Mouse (Mus musculus): ENCODE results near the gene Ncoa1. TPM values are rescaled to one million over a fixed set of nuclear protein-coding genes. Genes with fewer than 3 reads are reported as not detected.

The Ncoa1 gene
- polyA plus RNA-seq, 1 experiment from 2014 or later, result 14.6 TPM

DNA sequence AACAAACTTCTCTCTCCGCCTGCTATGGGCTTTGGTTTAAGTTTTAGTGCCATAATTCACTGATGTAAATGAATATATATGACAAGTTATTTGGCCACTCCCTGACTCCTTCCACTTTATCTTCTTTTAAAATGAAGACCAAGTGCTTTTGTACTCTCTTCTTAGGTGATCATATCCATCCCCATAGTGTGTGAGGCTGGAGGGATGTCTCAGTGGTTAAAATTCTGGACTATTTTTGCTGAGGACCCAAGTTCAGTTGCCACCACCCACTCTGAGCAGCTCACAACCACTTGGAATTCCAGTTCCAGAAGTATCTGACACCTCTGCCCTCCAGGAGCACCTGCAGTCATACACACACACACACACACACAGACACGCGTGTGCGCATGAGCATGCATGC, 23.5 kb upstream of the Ncoa1 start:
- H3K36me3 ChIP-seq, result no peaks in the 10 kb centered on the region
- no peak overlapping the region for H3K4me2 ChIP-seq
- WGBS, result 96% methylated on average over 4 of the region's 4 CpGs
- H3K27me3 ChIP-seq, result no peaks in the 10 kb centered on the region
- H3K9ac ChIP-seq, result no peak overlapping the region
- no peaks in the 10 kb centered on the region for H3K9me3 ChIP-seq
- ATAC-seq (ENCODE audit: low read depth), result no peak
- no peak overlapping the region for H3K4me3 ChIP-seq
- no peak overlapping the region for H3K27ac ChIP-seq (replicated peaks)
- H3K4me1 ChIP-seq (replicated peaks), result peaks cover 22% of the 10 kb centered on the region

DNA sequence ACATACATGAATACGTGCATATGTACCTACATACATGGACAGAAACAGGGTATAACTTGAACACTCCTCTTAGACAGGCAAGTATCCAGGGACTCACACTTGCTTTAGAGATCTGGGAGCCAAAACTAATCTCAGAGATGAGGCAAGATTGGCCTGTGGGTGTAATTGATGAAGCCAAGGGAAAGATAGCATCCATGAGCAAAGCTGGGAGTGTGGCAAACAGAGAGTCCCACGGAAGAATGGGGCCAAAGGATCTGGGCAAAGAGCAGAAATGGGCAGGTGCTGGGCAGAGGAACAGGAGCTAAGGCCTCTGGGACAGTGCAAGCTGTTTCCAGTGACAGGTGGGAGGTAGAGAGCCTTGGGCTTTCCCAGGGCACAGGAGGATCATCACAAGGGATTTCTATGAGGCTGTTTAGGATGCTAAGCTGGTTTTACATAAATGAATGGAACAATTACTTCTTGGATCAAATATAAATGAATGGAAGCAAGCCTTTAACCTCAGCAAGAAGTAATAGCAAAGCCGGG, 22.7 kb upstream of the Ncoa1 start:
- H3K27ac ChIP-seq (replicated peaks), result no peak overlapping the region
- no peaks in the 10 kb centered on the region for H3K9me3 ChIP-seq
- H3K4me1 ChIP-seq (replicated peaks), result peaks cover 14% of the 10 kb centered on the region
- no peak overlapping the region for H3K9ac ChIP-seq
- H3K27me3 ChIP-seq, result no peaks in the 10 kb centered on the region
- 78% methylated on average over 3 of the region's 3 CpGs for WGBS
- no peak for ATAC-seq (ENCODE audit: low read depth)
- no peak overlapping the region for H3K4me2 ChIP-seq
- no peak overlapping the region for H3K4me3 ChIP-seq
- H3K36me3 ChIP-seq, result no peaks in the 10 kb centered on the region

DNA sequence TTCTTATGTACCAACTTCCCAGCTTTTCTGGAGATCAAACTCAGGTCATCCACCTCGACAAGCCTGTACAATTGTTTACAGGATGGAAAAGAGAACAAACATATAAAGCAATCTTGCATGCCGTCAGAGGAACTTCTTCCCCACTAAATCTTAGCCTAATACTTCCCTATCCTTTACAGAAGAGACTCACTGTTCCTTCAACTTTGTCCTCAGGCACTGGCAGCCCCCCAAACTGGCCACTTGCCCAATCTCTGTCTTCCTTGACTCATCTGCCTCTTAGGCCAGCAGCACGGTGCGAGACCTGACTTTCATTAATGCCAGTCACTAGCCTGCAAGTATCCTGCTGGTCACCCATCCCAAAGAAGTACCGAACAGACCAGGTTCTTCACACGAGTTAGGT, 11.4 kb upstream of the Ncoa1 start:
- no peaks in the 10 kb centered on the region for H3K27me3 ChIP-seq
- no peaks in the 10 kb centered on the region for H3K9me3 ChIP-seq
- no peaks in the 10 kb centered on the region for H3K4me1 ChIP-seq (replicated peaks)
- no peak overlapping the region for H3K9ac ChIP-seq
- H3K4me2 ChIP-seq, result no peak overlapping the region
- WGBS, result 73% methylated on average over 6 of the region's 6 CpGs
- H3K4me3 ChIP-seq, result no peak overlapping the region
- H3K36me3 ChIP-seq, result no peaks in the 10 kb centered on the region
- ATAC-seq (ENCODE audit: low read depth), result no peak
- H3K27ac ChIP-seq (replicated peaks), result no peak overlapping the region

DNA sequence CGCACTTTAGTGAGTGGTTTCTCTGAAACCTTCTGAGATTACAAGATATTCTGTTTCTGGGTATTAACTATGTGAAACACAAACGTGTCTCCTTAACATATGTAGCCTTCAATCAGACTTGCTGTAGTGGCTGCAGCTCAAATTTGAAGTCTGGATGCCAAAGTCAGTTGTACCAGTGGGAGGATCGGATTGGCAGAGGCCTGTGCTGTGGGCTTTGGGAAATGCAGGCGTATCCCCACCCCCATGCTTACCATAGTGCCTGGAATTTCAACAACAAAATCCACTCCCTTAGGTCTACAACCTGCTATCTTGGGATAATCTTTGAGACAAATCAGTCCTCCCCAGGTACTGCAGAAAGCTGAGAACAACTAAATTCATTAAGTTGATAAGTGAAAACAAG, 6.4 kb upstream of the Ncoa1 start:
- no peak overlapping the region for H3K4me3 ChIP-seq
- no peaks in the 10 kb centered on the region for H3K9me3 ChIP-seq
- H3K27ac ChIP-seq (replicated peaks), result no peak overlapping the region
- H3K27me3 ChIP-seq, result no peaks in the 10 kb centered on the region
- no peak for ATAC-seq (ENCODE audit: low read depth)
- H3K36me3 ChIP-seq, result no peaks in the 10 kb centered on the region
- no peak overlapping the region for H3K4me2 ChIP-seq
- 80% methylated on average over 4 of the region's 4 CpGs for WGBS
- H3K4me1 ChIP-seq (replicated peaks), result 0 out of 2 replicates have a peak, but pooled peaks cover 5% of the 10 kb centered on the region
- no peak overlapping the region for H3K9ac ChIP-seq

DNA sequence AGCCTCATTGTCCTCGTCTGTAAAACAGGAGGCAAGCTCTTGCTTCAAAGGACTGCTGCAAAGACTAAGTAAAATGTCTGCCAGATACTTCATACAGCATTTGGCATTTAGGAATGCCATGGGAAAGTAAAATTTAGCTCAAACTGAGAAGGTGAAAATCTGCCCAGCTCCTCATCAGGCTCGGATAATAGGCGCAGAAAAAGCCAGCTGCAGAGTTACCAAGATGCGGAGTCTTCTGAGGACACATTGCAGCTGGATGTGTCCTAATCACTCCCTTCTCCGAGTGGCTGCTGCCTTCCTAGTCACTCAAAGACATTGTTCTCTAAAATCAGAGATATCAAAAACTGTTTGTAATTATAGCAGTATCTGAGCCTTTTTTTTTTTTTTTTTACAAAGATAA, 4.7 kb upstream of the Ncoa1 start:
- H3K36me3 ChIP-seq, result no peaks in the 10 kb centered on the region
- no peak overlapping the region for H3K4me3 ChIP-seq
- no peak for ATAC-seq (ENCODE audit: low read depth)
- H3K9me3 ChIP-seq, result no peaks in the 10 kb centered on the region
- H3K9ac ChIP-seq, result no peak overlapping the region
- WGBS, result 67% methylated on average over 5 of the region's 5 CpGs
- no peaks in the 10 kb centered on the region for H3K27me3 ChIP-seq
- H3K4me1 ChIP-seq (replicated peaks), result peaks cover 5% of the 10 kb centered on the region; the same call in 1 of the 2 replicates
- H3K4me2 ChIP-seq, result no peak overlapping the region
- no peak overlapping the region for H3K27ac ChIP-seq (replicated peaks)

DNA sequence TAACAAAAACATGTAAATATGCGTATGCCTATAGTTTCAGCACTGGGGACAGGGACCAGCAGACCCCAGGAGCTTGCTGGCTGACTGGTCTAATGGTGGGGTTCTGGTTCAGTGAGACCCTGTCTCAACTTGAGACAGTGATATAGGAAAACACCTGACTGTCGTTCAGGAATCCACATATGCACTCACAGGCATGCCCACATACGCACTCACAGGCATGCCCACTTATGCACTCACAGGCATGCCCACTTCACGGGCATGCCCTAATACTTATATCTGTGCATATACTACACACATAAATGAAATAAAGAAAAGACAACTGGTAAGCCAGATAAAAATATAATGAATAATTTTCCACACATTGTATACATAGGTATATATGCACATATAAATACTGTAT, 3.3 kb upstream of the Ncoa1 start:
- H3K36me3 ChIP-seq, result no peaks in the 10 kb centered on the region
- no peak overlapping the region for H3K9ac ChIP-seq
- 88% methylated on average over 4 of the region's 4 CpGs for WGBS
- no peak for ATAC-seq (ENCODE audit: low read depth)
- no peak overlapping the region for H3K4me3 ChIP-seq
- H3K4me2 ChIP-seq, result no peak overlapping the region
- H3K27me3 ChIP-seq, result no peaks in the 10 kb centered on the region
- peaks cover 13% of the 10 kb centered on the region for H3K4me1 ChIP-seq (replicated peaks)
- H3K9me3 ChIP-seq, result no peaks in the 10 kb centered on the region
- no peak overlapping the region for H3K27ac ChIP-seq (replicated peaks)

DNA sequence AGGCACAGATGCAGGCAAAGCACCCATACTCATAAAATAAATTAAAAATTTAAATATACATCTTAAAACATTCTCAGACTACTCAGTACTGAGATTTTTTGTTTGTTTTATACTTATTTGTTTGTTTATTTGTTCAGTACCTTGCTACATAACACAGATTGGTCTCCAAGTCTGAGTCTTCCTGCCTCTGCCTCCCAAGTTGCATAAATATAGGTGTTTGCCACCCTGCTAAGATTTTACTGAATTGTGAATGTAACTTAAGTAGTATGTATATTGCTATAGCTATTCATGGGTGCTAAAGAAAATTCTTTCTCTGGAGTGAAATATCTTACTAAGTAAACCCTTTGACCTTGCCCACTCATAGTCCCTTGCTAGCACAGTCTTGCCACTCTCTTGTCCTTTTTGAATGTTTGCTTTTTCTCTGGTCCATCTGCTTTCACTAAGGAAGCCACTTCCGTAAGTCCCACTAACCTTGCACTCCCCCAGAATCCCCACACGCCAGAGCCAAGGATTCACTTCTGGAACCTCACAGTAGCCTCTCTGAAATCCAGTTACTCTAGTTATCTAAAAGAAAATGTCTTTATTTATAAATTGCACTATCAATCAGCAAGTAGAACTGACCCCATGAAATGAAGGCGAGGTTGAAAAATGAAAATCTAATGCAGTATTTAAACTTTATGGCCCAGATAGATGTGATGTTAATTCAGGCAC, 2.3 kb upstream of the Ncoa1 start:
- H3K4me3 ChIP-seq, result no peak overlapping the region
- H3K4me2 ChIP-seq, result no peak overlapping the region
- H3K27ac ChIP-seq (replicated peaks), result no peak overlapping the region
- H3K9ac ChIP-seq, result no peak overlapping the region
- no peak for ATAC-seq (ENCODE audit: low read depth)
- H3K27me3 ChIP-seq, result no peaks in the 10 kb centered on the region
- H3K4me1 ChIP-seq (replicated peaks), result peaks cover 22% of the 10 kb centered on the region
- 85% methylated on average over 3 of the region's 3 CpGs for WGBS
- no peaks in the 10 kb centered on the region for H3K36me3 ChIP-seq
- no peaks in the 10 kb centered on the region for H3K9me3 ChIP-seq

DNA sequence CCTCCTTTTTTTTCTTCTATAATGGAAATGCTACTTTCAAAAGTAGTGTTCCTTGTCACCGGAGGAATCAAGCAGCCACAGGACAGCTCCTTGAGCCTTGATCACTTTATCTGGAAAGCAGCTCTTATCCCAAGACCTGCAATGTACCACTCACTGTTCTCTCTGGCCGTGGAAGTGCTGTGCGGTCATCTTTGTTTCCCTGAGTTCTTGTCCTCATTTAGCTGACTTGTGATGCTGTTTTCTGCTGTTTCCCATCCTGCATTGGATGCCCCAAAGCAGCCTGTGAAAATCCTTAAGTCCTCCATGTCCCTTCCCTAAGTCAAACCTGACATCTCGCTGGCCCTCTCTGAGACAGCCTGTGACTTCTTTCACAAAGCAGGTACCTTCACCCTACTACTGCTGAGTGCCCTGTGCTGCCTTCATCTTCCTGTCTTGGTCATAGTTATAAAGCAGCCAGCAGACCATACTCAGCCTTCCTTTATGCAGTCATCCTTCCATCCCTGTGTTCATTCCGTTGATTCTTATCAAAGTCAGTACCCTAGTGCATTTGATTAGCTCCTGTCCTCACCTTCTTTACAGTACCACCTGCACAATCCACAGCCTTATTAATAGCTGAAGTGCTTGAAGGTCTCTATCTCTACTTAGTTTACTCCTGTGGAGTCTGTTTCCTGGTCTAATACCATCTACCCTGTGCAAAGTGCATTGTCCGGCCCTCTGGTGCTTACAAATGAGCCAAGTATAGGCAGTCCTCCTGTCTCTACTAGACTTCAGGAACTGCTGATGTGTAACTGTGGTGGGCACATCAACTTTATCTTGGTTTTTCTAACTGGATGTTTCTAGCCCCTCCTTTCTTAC, 1.2 kb upstream of the Ncoa1 start:
- peak overlapping the region; percentile 84; the same call in 1 of the 2 replicates for H3K4me2 ChIP-seq
- H3K36me3 ChIP-seq, result no peaks in the 10 kb centered on the region
- no peak overlapping the region for H3K27ac ChIP-seq (replicated peaks)
- ATAC-seq (ENCODE audit: low read depth), result no peak
- peaks cover 34% of the 10 kb centered on the region for H3K4me1 ChIP-seq (replicated peaks)
- H3K27me3 ChIP-seq, result no peaks in the 10 kb centered on the region
- 81% methylated on average over 6 of the region's 6 CpGs for WGBS
- no peak overlapping the region for H3K9ac ChIP-seq
- H3K4me3 ChIP-seq, result no peak overlapping the region; the same call in 1 of the 2 replicates
- no peaks in the 10 kb centered on the region for H3K9me3 ChIP-seq

DNA sequence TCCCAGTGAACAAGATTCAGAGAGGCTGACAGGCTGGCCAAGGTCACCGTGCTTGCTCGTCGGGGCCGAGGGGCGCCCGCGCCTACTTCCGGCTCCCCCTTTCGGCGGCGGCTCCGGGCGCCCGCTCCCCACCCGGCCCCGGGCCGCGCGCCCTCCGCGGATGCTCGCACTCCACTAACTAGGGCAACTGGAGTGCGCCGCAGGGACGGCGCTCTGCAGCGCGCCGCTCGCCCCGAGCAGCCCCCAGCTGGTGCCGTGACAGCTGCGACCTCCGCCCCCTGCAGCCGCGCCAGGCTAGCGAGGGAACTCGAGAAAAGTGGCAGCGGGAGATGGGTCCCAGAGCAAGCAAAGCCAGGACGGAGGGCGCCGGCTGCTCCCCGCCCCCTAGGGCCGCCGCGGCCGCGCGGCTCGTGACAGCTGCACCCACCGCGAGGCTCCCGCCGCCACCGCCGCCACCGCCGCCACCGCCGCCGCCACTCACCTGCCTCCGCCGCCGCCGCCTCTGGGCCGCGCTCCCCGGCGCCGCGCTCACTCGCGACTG, 621 bp downstream of the Ncoa1 start:
- Histone ChIP-seq H3K4me1 (replicated peaks) (peaks cover 34% of the 10 kb centered on the region), H3K4me3 (peak overlapping the region; percentile 97), H3K27me3 (no peaks in the 10 kb centered on the region), H3K27ac (replicated peaks) (peak overlapping the region; percentile 99), H3K9ac (peak overlapping the region; percentile 98), H3K9me3 (no peaks in the 10 kb centered on the region), H3K36me3 (no peaks in the 10 kb centered on the region), H3K4me2 (peak overlapping the region; percentile 84)
- peak; percentile 91 for ATAC-seq (ENCODE audit: low read depth)
- 1% methylated on average over 42 of the region's 73 CpGs for WGBS

DNA sequence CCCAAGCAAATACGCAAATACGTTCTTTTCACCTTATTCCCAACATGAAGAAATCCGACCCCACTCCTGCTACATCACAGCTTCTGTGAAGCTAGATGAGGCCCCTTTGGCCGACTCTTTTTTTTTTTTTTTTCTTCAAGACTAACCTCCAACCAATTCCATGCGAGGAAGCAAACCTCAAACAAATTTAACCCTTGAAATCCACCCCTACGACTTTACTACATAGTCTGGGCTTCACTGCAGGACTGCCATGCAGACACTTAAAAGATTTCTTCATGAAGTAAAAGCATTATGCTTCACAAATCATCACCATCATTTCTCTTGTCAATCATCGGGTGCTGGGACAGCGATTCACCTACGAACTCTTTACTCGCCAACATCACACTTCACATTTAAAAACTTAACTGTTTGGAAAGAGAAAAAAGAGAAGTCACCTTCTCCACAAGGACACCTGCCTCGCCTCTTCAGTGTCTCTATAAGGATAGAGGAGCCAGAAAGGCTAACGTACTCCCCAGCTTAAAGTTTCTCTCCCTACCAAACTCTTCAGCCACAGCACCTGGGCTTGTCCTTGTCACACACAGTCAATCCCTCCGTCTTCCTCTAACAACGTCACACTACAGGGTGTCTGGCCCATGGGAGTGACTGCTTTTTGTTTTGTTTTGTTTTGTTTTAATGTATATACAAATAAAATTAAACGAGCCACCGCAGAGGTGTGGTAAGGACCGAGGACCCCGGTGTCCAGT, 1.6 kb downstream of the Ncoa1 start:
- peak; percentile 4; the same call in 1 of the 2 replicates for ATAC-seq (ENCODE audit: low read depth)
- H3K9ac ChIP-seq, result peak overlapping the region; percentile 98
- H3K36me3 ChIP-seq, result no peaks in the 10 kb centered on the region
- peak overlapping the region; percentile 99 for H3K27ac ChIP-seq (replicated peaks)
- no peaks in the 10 kb centered on the region for H3K9me3 ChIP-seq
- WGBS, result 10% methylated on average over 18 of the region's 18 CpGs
- peaks cover 34% of the 10 kb centered on the region for H3K4me1 ChIP-seq (replicated peaks)
- H3K4me2 ChIP-seq, result peak overlapping the region; percentile 84
- peak overlapping the region; percentile 97 for H3K4me3 ChIP-seq
- H3K27me3 ChIP-seq, result no peaks in the 10 kb centered on the region

DNA sequence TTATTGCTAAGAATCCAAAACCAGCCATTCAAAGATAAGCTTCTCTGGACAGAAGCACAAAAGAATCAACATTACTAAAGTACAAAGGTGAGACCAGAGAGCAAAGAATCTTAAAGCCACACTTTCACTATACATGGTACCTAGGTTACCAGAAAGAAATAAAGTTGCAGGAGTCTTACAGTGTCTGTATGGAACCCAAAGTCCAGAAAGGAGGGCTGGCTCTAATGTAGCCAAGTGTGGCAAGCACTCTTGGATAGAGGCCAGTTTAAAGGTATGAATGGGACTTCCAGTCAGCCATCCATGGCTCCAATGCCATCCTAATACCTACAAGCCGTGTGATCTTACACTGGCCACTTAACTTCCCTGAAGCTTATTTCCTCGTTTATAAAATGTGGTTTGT, 7.9 kb downstream of the Ncoa1 start:
- Histone ChIP-seq H3K9ac (no peak overlapping the region), H3K27me3 (no peaks in the 10 kb centered on the region), H3K36me3 (no peaks in the 10 kb centered on the region), H3K9me3 (no peaks in the 10 kb centered on the region), H3K4me1 (replicated peaks) (peaks cover 15% of the 10 kb centered on the region), H3K27ac (replicated peaks) (no peak overlapping the region), H3K4me2 (no peak overlapping the region), H3K4me3 (no peak overlapping the region)
- WGBS, result 64% methylated on average over 2 of the region's 2 CpGs
- ATAC-seq (ENCODE audit: low read depth), result no peak

Measured in neural tube, embryonic 13.5 days (tissue).